Mouse (Mus musculus) CH12.LX (cell line): ENCODE results near the gene Kif3b.

Source experiments
- BHLHE40 ChIP-seq: IDR thresholded peaks from 2 replicates; pipeline ENCODE4 v1.6.1; 2011; ENCODE audit warnings: mild to moderate bottlenecking, low read depth, low read length, improper control_type of control experiment
- CTCF ChIP-seq, 2 experiments: IDR thresholded peaks in 1 of 2; conservative IDR thresholded peaks in 1 of 2; 2 replicates each; pipeline ENCODE4 v1.5.1; 2011 to 2012; ENCODE audit warnings: low read depth in 2 of 2, low read length in 2 of 2, improper control_type of control experiment in 1 of 2, inconsistent platforms in 1 of 2, mild to moderate bottlenecking in 1 of 2, moderate library complexity in 1 of 2
- EP300 ChIP-seq: IDR thresholded peaks from 2 replicates; pipeline ENCODE4 v1.6.1; 2011; ENCODE audit warnings: low read length, improper control_type of control experiment
- POLR2A ChIP-seq: IDR thresholded peaks from 2 replicates; pipeline ENCODE4 v1.6.1; 2011; ENCODE audit warnings: low read depth, mild to moderate bottlenecking, improper control_type of control experiment, low read length
- TCF12 ChIP-seq: IDR thresholded peaks from 2 replicates; pipeline ENCODE4 v1.6.1; 2014; ENCODE audit warnings: low read depth, mild to moderate bottlenecking, inconsistent platforms, low read length, improper control_type of control experiment
- USF1 ChIP-seq: IDR thresholded peaks from 2 replicates; pipeline ENCODE4 v1.6.1; 2014; ENCODE audit warnings: low read depth, mild to moderate bottlenecking, inconsistent platforms, low read length, improper control_type of control experiment
- USF2 ChIP-seq: conservative IDR thresholded peaks from 2 replicates; pipeline ENCODE4 v1.6.1; 2011; ENCODE audit warnings: low read depth, low read length, improper control_type of control experiment
- ZC3H11A ChIP-seq: IDR thresholded peaks from 2 replicates; pipeline ENCODE4 v1.6.1; 2012; ENCODE audit warnings: low read depth, mild to moderate bottlenecking, inconsistent platforms, low read length, improper control_type of control experiment
- ZMIZ1 ChIP-seq: IDR thresholded peaks from 2 replicates; pipeline ENCODE4 v1.6.1; 2012; ENCODE audit warnings: low read depth, mild to moderate bottlenecking, inconsistent platforms, low read length, improper control_type of control experiment

GRCm38 (mm10) chr2:153342166-153342565 lies 51.0 kb downstream of the Kif3b start:
- TF ChIP-seq CTCF (conservative IDR thresholded peaks at IDR 0.05 in 1 of 2, IDR thresholded peaks at IDR 0.05 in 1 of 2; ENCODE audit: low read depth in 2 of 2, low read length in 2 of 2): no peak
- no peak for TF ChIP-seq POLR2A
- TF ChIP-seq USF1: no peak
- no peak for TF ChIP-seq ZMIZ1
- TF ChIP-seq ZC3H11A: no peak
- no peak for TF ChIP-seq TCF12
- TF ChIP-seq EP300: no peak
- TF ChIP-seq USF2: no peak
- TF ChIP-seq BHLHE40: no peak
